Mouse (Mus musculus) heart, embryonic 16.5 days (tissue): ENCODE measurements at regions not wholly inside any gene's neighbourhood (a gene's known extent, or its start where the extent isn't known, plus 50 kb on each side); places are given as distances from the start of the nearest gene placed in this dataset.

ENCODE experiments used
- ATAC-seq: fragments of 200-750 bp; cut with Nextera tagmentation; replicated peaks from 2 replicates; pipeline ENCODE4 v1.8.0; 2017; ENCODE audit warnings: moderate number of reproducible peaks; ENCODE audit not compliant: insufficient read depth, low FRiP score; ENCODE audit errors: extremely low read depth
- H3K27ac ChIP-seq: fragments of 300-500 bp; sonication (generic); 2 replicates; pipeline ENCODE4 v1.5.1; 2014; ENCODE audit warnings: mild to moderate bottlenecking, low read length, control low read depth, moderate library complexity
- H3K27me3 ChIP-seq: fragments of 300-500 bp; sonication (generic); 2 replicates; pipeline ENCODE4 v1.6.1; 2014; ENCODE audit warnings: low read length, mixed read lengths; ENCODE audit not compliant: control insufficient read depth, insufficient read depth
- H3K36me3 ChIP-seq: fragments of 300-500 bp; sonication (generic); 2 replicates; pipeline ENCODE4 v1.6.1; 2014; ENCODE audit not compliant: control insufficient read depth, insufficient read depth
- H3K4me1 ChIP-seq: fragments of 300-500 bp; sonication (generic); 2 replicates; pipeline ENCODE4 v1.6.1; 2014; ENCODE audit warnings: low read length, mixed read lengths; ENCODE audit not compliant: control insufficient read depth, insufficient read depth
- H3K4me2 ChIP-seq: fragments of 300-500 bp; sonication (generic); 2 replicates; pipeline ENCODE4 v1.6.1; 2014; ENCODE audit warnings: low read depth, mild to moderate bottlenecking, control low read depth, low read length
- H3K4me3 ChIP-seq: fragments of 300-500 bp; sonication (generic); 2 replicates; pipeline ENCODE4 v1.5.1; 2014; ENCODE audit warnings: mild to moderate bottlenecking, control low read depth, low read length
- H3K9ac ChIP-seq: fragments of 300-500 bp; sonication (generic); 2 replicates; pipeline ENCODE4 v1.6.1; 2014; ENCODE audit warnings: low read length, control low read depth
- H3K9me3 ChIP-seq: fragments of 300-500 bp; sonication (generic); replicated peaks from 2 replicates; pipeline ENCODE4 v1.6.1; 2016; ENCODE audit warnings: low read length; ENCODE audit not compliant: control insufficient read depth
- WGBS: fragments of 180-500 bp; shearing (Covaris S2); extraction: QIAGEN DNeasy Blood & Tissue Kit; methylation state at CpG from one replicate; pipeline ENCODE4 v1.1.7; 2014; 5-methylcytosine and 5-hydroxymethylcytosine counted together

DNA sequence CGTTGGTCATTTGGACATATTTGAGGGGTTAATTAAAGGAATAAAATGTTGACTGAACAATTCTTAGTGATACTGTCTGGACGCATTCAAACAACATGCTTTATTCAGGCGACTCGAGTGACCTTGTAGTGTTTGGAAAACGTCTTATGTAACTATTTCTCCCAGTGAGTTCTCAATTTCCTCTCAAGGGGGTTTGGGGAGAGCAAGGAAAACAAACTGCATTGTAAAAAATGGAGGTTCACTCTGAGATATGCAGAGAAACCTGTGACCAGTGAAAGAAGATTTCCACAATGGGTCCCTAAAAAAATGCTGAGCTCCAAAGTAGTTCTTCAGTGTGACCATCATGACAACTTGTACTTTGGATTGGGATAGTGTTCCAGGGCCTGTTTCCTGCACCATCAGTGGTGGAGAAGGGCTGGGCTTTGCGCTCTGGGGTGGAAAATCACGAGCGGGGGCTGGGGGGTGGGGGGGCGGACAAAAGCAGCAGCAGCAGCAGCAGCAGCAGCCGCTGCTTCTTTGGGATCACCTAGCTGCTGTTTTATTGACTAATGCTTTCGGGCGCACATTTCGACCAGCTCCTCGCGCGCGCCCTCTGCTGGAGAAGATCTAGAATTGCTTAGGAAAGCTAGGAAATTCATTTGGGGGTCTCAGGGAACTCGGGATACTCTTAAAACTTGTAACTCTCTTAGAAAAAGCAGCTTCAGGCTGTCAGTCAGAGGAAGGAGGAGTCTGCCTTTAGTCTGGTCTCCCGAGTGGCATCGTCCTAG is 100.6 kb upstream of the Ralgapa2 start:
- H3K4me1 ChIP-seq = peaks cover 4% of the 10 kb centered on the region; the same call in 1 of the 2 replicates
- no peaks in the 10 kb centered on the region for H3K36me3 ChIP-seq
- H3K4me2 ChIP-seq = peak overlapping the region; percentile 56
- H3K4me3 ChIP-seq = peak overlapping the region; percentile 40
- no peaks in the 10 kb centered on the region for H3K9me3 ChIP-seq
- WGBS = 8% methylated on average over 20 of the region's 20 CpGs
- no peaks in the 10 kb centered on the region for H3K27me3 ChIP-seq
- H3K9ac ChIP-seq = peak overlapping the region; percentile 52
- peak overlapping the region; percentile 57 for H3K27ac ChIP-seq
- ATAC-seq = no peak

DNA sequence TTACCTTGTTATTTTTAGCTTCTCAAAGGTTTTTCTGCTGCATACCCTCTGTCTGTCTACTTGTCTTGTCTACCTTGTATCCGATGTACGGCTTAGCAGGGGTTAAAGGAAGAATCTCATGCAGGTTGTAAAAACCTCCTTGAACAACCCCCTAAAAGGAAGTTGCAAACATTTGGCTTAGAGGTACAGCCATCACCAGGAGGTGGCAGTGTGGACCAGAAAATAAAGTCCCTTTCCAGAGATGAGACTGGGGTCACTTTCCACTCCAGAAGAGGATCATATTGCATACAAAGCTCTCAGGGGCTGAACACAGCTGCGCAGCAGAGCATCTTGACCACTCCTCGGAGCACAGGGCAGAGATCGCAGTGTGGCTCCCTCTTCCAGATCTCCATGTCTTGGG is 109.0 kb upstream of the Ralgapa2 start:
- Histone ChIP-seq H3K4me2 (no peak overlapping the region), H3K4me3 (no peak overlapping the region), H3K9me3 (no peaks in the 10 kb centered on the region), H3K27me3 (peaks cover 2% of the 10 kb centered on the region; the same call in 1 of the 2 replicates), H3K27ac (no peak overlapping the region), H3K36me3 (no peaks in the 10 kb centered on the region), H3K4me1 (no peaks in the 10 kb centered on the region), H3K9ac (no peak overlapping the region)
- ATAC-seq = no peak
- WGBS = 12% methylated on average over 5 of the region's 5 CpGs

GRCm38 (mm10) chr2:146623052-146623451 is 110.9 kb upstream of the Ralgapa2 start:
- no peaks in the 10 kb centered on the region for H3K36me3 ChIP-seq
- H3K9ac ChIP-seq = no peak overlapping the region
- no peak overlapping the region for H3K4me2 ChIP-seq
- H3K4me3 ChIP-seq = no peak overlapping the region
- WGBS = 79% methylated on average over 1 of the region's 1 CpGs
- H3K4me1 ChIP-seq = no peaks in the 10 kb centered on the region
- no peak overlapping the region for H3K27ac ChIP-seq
- no peaks in the 10 kb centered on the region for H3K9me3 ChIP-seq
- no peak for ATAC-seq
- H3K27me3 ChIP-seq = peaks cover 2% of the 10 kb centered on the region; the same call in 1 of the 2 replicates

DNA sequence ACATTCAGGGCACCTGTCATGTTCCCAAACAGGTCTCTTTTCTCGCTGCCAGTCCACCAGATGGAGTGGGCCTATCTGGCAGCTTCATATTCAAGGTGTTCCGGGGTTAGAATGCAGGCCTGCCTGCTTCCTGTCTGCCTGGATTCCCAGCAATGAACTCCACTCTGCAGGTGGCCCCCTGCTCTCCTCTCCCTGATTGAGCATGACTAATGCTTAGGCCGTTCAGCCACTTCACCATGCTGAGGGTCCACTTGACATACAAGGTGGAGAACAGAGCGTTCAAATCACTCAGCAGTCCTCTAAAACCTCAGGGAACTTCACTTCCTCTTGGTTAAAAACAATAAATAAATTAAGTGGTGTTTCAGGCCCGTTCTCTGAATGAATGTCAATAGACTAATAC is 112.1 kb upstream of the Ralgapa2 start:
- peaks cover 2% of the 10 kb centered on the region; the same call in 1 of the 2 replicates for H3K27me3 ChIP-seq
- no peaks in the 10 kb centered on the region for H3K9me3 ChIP-seq
- H3K4me3 ChIP-seq = no peak overlapping the region
- ATAC-seq = no peak
- no peak overlapping the region for H3K9ac ChIP-seq
- WGBS = 39% methylated on average over 5 of the region's 5 CpGs
- no peaks in the 10 kb centered on the region for H3K36me3 ChIP-seq
- no peaks in the 10 kb centered on the region for H3K4me1 ChIP-seq
- H3K4me2 ChIP-seq = no peak overlapping the region
- no peak overlapping the region for H3K27ac ChIP-seq

DNA sequence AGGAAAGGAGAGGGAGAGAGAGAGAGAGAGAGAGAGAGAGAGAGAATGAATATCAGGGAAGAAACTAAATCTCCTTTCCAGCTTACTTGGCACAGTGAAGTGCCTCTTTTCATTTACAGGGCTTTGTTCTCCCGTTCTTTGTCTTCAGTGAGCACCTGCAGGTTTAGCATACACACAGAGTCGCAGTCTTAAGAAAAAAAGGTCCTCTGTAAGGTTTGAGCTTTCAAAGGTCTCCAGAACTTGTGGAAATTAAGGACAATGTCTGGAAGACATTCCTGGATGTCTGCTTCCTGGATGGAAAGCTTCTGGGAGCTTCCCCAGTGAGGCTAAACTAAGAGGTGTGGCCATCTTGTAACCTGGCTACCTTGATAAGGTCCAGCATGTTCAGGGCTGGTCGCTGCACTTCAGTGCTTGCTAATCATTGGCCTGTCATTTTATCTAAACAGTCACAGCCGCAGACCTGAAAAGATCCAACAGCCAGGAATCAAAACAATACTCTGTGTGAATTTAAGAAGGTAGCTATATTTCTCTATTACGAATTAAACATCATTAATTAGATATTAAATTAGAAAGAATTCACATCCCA is 113.1 kb upstream of the Ralgapa2 start:
- H3K27me3 ChIP-seq = peaks cover 3% of the 10 kb centered on the region; the same call in 1 of the 2 replicates
- no peak overlapping the region for H3K27ac ChIP-seq
- WGBS = 39% methylated on average over 5 of the region's 5 CpGs
- no peak overlapping the region for H3K4me2 ChIP-seq
- H3K4me3 ChIP-seq = no peak overlapping the region
- no peaks in the 10 kb centered on the region for H3K9me3 ChIP-seq
- no peaks in the 10 kb centered on the region for H3K4me1 ChIP-seq
- H3K9ac ChIP-seq = no peak overlapping the region
- ATAC-seq = no peak
- H3K36me3 ChIP-seq = no peaks in the 10 kb centered on the region

DNA sequence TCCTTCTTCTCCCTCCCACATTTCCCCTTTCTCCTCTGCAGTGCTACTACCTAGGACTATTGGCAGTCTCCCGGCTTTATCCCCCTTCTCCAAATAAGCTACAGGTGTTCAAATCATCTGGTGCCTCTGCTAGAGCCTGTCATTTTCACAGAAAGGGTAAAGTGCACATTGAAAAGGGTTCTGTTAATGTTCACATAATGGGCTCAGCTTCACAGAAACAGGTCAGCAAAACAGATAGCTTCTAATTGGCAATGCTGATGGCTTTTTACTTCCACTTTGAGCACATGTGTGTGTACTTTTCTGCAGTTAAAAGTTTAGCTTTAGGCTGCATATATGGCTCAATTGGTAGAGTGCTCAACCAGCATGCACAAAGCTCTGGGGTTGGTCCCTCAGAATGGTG is 114.4 kb upstream of the Ralgapa2 start:
- H3K9ac ChIP-seq = no peak overlapping the region
- no peak overlapping the region for H3K27ac ChIP-seq
- no peaks in the 10 kb centered on the region for H3K36me3 ChIP-seq
- ATAC-seq = no peak
- peaks cover 5% of the 10 kb centered on the region; the same call in 1 of the 2 replicates for H3K27me3 ChIP-seq
- no peak overlapping the region for H3K4me2 ChIP-seq
- no peaks in the 10 kb centered on the region for H3K9me3 ChIP-seq
- WGBS = 50% methylated on average over 1 of the region's 1 CpGs
- no peaks in the 10 kb centered on the region for H3K4me1 ChIP-seq
- no peak overlapping the region for H3K4me3 ChIP-seq

GRCm38 (mm10) chr2:146630179-146630578 is 118.0 kb upstream of the Ralgapa2 start:
- Histone ChIP-seq H3K4me3 (no peak overlapping the region), H3K36me3 (no peaks in the 10 kb centered on the region), H3K4me1 (no peaks in the 10 kb centered on the region), H3K9ac (no peak overlapping the region), H3K27me3 (peaks cover 6% of the 10 kb centered on the region; the same call in 1 of the 2 replicates), H3K9me3 (no peaks in the 10 kb centered on the region), H3K27ac (no peak overlapping the region), H3K4me2 (no peak overlapping the region)
- no peak for ATAC-seq
- 55% methylated on average over 3 of the region's 3 CpGs for WGBS

DNA sequence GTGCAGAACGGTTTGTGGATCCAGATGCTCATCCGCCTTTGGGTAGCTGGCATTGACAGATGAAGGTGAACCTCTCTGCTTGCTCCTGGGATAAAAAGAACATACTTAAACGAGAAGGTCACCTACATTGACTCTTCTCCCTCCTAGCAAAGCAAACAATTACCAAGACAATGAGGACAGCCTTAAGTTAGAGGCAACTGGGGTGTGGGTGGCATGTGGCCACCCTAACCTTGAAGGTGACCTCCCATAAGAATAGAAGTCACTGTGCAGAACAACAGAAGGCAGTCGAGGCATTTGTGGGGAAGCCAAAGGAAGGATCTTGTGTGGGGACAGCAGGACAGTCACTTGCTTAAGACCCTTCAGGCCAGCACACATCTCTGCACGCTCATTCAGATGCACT is 119.0 kb upstream of the Ralgapa2 start:
- H3K9me3 ChIP-seq = no peaks in the 10 kb centered on the region
- 68% methylated on average over 5 of the region's 5 CpGs for WGBS
- no peak overlapping the region for H3K4me2 ChIP-seq
- H3K36me3 ChIP-seq = no peaks in the 10 kb centered on the region
- no peak overlapping the region for H3K27ac ChIP-seq
- H3K9ac ChIP-seq = no peak overlapping the region
- H3K27me3 ChIP-seq = peaks cover 6% of the 10 kb centered on the region; the same call in 1 of the 2 replicates
- H3K4me1 ChIP-seq = no peaks in the 10 kb centered on the region
- no peak overlapping the region for H3K4me3 ChIP-seq
- ATAC-seq = no peak

DNA sequence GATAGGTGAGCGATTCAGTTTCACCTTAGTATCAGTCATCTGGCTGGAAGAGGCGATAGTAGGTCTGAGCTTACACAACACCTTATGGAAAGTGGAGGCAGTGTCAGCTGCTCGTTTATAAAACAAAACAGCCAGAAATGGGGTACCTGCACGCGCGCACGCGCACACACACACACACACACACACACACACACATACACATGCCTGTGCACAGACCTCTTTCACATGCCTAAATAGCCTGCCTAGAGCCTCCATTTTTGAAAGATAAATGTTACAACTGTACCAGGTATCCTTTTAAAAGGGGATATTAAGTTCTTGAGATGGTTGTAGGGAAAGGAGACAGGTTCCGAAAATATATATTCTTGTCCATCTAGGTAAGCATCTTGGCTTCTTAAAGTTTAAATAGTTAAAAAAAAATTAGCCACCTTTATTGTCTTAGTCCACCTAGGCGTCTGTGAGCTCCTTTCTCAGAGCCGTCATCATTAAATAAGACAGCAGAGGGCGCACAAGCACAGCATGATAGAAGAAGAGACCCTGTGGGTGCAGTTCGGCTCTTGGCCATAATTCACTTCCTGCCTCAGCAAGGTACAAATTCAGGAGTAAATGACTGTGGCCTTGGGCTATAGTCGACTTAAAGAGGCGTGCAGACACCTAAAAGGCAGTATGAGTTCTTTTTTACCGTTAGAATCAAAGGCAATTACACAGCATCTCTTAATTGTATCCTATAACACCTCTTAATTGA is 121.4 kb upstream of the Ralgapa2 start:
- H3K4me1 ChIP-seq = no peaks in the 10 kb centered on the region
- H3K27ac ChIP-seq = no peak overlapping the region
- H3K4me2 ChIP-seq = no peak overlapping the region
- no peaks in the 10 kb centered on the region for H3K9me3 ChIP-seq
- 46% methylated on average over 16 of the region's 16 CpGs for WGBS
- H3K9ac ChIP-seq = no peak overlapping the region
- ATAC-seq = no peak
- no peak overlapping the region for H3K4me3 ChIP-seq
- peaks cover 6% of the 10 kb centered on the region; the same call in 1 of the 2 replicates for H3K27me3 ChIP-seq
- H3K36me3 ChIP-seq = no peaks in the 10 kb centered on the region
